Mouse (Mus musculus) MEL (cell line): Measurements from ENCODE around the gene Map3k4.

Experiments
- CHD1 ChIP-seq: IDR thresholded peaks from 2 replicates; pipeline ENCODE4 v1.6.1; 2012; ENCODE audit warnings: low read depth, mild to moderate bottlenecking, inconsistent platforms, low read length, improper control_type of control experiment
- CTCF ChIP-seq, 3 experiments: IDR thresholded peaks in 2 of 3; conservative IDR thresholded peaks in 1 of 3; 2 replicates each; pipeline ENCODE4 v1.5.1; 2011 to 2012; ENCODE audit warnings: low read length in 3 of 3, low read depth in 2 of 3, mild to moderate bottlenecking in 2 of 3, improper control_type of control experiment in 1 of 3, inconsistent platforms in 1 of 3, mixed read lengths in 1 of 3, moderate library complexity in 1 of 3; ENCODE audit not compliant: control insufficient read depth in 1 of 3, insufficient read depth in 1 of 3, poor library complexity in 1 of 3, severe bottlenecking in 1 of 3
- EP300 ChIP-seq, 2 experiments: IDR thresholded peaks; 2 replicates each; pipeline ENCODE4 v1.6.1; 2011; ENCODE audit warnings: improper control_type of control experiment in 2 of 2, low read length in 2 of 2, low read depth in 1 of 2, mild to moderate bottlenecking in 1 of 2
- HCFC1 ChIP-seq: IDR thresholded peaks from 2 replicates; pipeline ENCODE4 v1.6.1; 2012; ENCODE audit warnings: low read depth, mild to moderate bottlenecking, inconsistent platforms, low read length, improper control_type of control experiment, moderate library complexity
- MAFK ChIP-seq: IDR thresholded peaks from 2 replicates; pipeline ENCODE4 v1.6.1; 2011; ENCODE audit warnings: low read depth, mild to moderate bottlenecking, low read length, improper control_type of control experiment, borderline replicate concordance
- MAX ChIP-seq: IDR thresholded peaks from 2 replicates; pipeline ENCODE4 v1.6.1; 2011; ENCODE audit warnings: low read length, improper control_type of control experiment
- NELFE ChIP-seq: IDR thresholded peaks from 2 replicates; pipeline ENCODE4 v1.6.1; 2011; ENCODE audit warnings: low read depth, low read length, improper control_type of control experiment
- POLR2A ChIP-seq, 2 experiments: IDR thresholded peaks; 2 replicates each; pipeline ENCODE4 v1.6.1; 2011 to 2012; ENCODE audit warnings: low read length in 2 of 2, mild to moderate bottlenecking in 2 of 2, control low read depth in 1 of 2, improper control_type of control experiment in 1 of 2, low read depth in 1 of 2, moderate library complexity in 1 of 2; ENCODE audit not compliant: control insufficient read depth in 1 of 2, insufficient read depth in 1 of 2, poor library complexity in 1 of 2
- POLR2AphosphoS2 ChIP-seq: IDR thresholded peaks from 2 replicates; pipeline ENCODE4 v1.6.1; 2011; ENCODE audit warnings: low read length, improper control_type of control experiment
- SMC3 ChIP-seq: IDR thresholded peaks from 2 replicates; pipeline ENCODE4 v1.6.1; 2011; ENCODE audit warnings: low read depth, low read length, improper control_type of control experiment
- TCF12 ChIP-seq: IDR thresholded peaks from 2 replicates; pipeline ENCODE4 v1.6.1; 2014; ENCODE audit warnings: low read depth, mild to moderate bottlenecking, inconsistent platforms, low read length, improper control_type of control experiment, moderate library complexity
- ZNF384 ChIP-seq: IDR thresholded peaks from 2 replicates; pipeline ENCODE4 v1.6.1; 2012; ENCODE audit warnings: low read depth, mild to moderate bottlenecking, inconsistent platforms, low read length, improper control_type of control experiment

DNA sequence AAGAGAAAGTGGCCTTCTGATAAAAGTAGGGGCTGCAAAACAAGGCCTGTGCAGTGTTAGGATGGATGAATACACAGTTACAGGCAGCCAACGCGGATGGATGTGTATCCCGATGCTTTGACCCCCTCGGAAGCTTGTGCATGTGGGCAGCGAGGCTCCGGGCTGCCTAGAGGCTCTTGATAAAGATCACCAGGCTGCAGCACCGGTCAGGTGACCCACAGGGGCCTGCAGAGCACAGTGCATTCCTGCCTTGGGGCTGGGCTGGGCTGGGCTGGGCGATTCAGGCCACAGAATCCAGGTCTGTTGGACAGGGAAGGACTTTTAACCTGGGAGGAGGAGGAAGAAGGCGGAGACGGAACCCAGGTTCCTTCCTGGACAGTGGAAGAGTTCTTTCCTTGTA, 123.0 kb downstream of the Map3k4 start:
- TF ChIP-seq POLR2AphosphoS2 (no peak), HCFC1 (no peak), CTCF (IDR thresholded peaks at IDR 0.05 in 2 of 3, conservative IDR thresholded peaks at IDR 0.05 in 1 of 3; ENCODE audit: control insufficient read depth in 1 of 3, insufficient read depth in 1 of 3, low read depth in 2 of 3, low read length in 3 of 3, poor library complexity in 1 of 3, severe bottlenecking in 1 of 3) (no peak), POLR2A (IDR thresholded peaks at IDR 0.05; ENCODE audit: control insufficient read depth in 1 of 2, insufficient read depth in 1 of 2, low read depth in 1 of 2, low read length in 2 of 2, poor library complexity in 1 of 2) (no peak), CHD1 (no peak), MAFK (no peak), SMC3 (no peak), ZNF384 (no peak), EP300 (IDR thresholded peaks at IDR 0.05; ENCODE audit: low read depth in 1 of 2, low read length in 2 of 2) (no peak), NELFE (no peak), TCF12 (no peak), MAX (no peak)
